Mouse (Mus musculus): ENCODE measurements at regions not wholly inside any gene's neighbourhood (a gene's known extent, or its start where the extent isn't known, plus 50 kb on each side); places are given as distances from the start of the nearest gene placed in this dataset.
A peak's percentile ranks its signal among the peaks of the same experiment; 100 is the strongest.
"Not testable (repeated sequence)": the region's sequence is repeated elsewhere in the genome, so short reads cannot be mapped to it uniquely, and the experiment has no call there.

- no peak for DNase-seq
These were observed 179.4 kb upstream of the Ube2e1 start for GRCm38 (mm10) chr14:18511094-18511493.

DNA sequence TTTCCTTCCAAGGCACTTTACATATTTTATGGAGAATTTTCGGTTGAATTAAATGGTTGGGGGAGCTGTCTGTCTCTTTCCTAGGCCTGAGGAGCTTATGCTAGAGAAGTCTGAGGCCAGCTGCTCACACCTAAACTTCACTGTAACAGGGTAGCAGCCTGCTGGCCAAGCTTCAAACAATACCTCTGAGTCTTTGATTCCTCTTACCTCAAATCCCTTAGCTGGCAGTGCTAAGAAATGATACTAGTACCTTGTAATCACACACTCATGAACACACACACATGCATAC, 176.6 kb upstream of the Ube2e1 start:
- no peak for DNase-seq

- no peak for DNase-seq
These were observed 176.1 kb upstream of the Ube2e1 start for GRCm38 (mm10) chr14:18507582-18508358.

GRCm38 (mm10) chr14:18506168-18506567, 174.5 kb upstream of the Ube2e1 start:
- peak; percentile 43 for DNase-seq

DNA sequence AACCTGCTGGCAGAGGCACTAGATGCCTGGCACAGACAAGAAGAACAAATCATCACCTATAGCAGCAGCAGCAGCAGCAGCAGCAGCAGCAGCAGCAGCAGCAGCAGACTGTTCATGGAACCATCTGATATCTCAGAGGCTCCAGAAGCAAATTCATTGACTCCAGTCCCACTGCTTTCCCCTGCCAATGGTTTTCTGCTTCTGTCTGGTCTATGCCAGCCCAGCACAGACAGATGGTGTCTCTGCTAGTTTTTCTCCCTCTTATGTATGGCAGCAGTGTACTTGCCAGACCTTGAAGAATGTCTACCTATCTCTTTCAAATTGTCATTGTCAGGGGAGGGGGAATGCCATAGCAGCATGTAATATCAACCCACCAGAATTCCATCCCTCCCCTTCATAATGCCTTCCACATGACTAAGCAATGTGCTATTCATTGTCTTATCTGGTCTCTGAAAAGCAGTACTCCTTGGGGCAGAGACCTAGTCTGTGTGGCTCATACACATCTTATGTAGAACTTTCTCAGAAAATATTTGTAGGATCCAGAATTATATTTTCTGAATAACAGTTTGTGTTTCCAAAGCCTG, 168.7 kb upstream of the Ube2e1 start:
- no peak for DNase-seq

- no peak for DNase-seq
These were observed 162.4 kb upstream of the Ube2e1 start for GRCm38 (mm10) chr14:18494048-18494447.

GRCm38 (mm10) chr14:18486132-18486800, 154.6 kb upstream of the Ube2e1 start:
- no peak for DNase-seq

DNA sequence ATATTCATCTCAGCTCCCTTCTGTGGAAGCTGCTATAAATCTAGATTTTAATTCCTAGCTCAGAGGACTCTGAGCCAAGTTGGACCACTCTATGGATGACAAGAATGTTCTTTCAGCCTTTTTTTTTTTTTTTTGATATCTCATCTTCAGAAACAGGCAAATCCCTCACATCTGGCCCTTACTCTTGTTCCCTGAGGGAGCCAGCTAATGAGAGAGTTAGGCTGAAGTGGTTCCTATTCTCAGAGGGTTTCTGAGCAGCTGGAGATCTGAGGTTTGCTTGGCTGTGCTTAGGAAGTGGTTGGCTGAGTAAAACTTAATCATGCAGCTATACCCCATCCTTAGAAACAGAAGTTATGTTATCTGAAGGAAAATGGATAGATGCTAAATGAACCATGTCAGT, 153.9 kb upstream of the Ube2e1 start:
- DNase-seq, result no peak

DNA sequence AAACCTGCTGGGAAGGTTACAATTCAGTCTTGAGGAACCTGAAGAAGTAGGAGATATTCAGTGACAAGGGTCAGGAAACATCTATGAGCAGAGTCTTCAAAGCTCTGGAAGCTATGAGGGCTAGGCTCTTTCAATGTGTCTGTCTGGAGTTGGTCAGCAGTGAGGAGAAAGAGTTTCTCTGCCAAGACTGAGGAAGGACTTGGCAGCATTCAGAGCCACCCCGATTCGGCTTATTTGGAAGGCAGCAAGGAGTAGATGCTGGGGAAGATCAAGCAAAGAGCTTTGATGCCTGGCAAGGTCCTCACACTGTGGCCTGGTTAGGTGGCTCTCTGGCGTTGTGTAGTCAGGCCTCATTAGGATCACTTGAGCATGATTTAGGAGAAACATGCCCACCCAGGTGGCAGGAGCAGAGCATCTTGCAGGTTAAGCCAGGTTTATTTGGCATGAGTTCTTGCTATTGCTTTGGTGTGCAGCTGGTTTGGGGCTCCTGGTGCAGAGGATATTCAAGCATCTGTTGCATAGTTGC, 145.2 kb upstream of the Ube2e1 start:
- DNase-seq, result no peak

GRCm38 (mm10) chr14:18468611-18469010, 137.0 kb upstream of the Ube2e1 start:
- peak; percentile 10 for DNase-seq

DNA sequence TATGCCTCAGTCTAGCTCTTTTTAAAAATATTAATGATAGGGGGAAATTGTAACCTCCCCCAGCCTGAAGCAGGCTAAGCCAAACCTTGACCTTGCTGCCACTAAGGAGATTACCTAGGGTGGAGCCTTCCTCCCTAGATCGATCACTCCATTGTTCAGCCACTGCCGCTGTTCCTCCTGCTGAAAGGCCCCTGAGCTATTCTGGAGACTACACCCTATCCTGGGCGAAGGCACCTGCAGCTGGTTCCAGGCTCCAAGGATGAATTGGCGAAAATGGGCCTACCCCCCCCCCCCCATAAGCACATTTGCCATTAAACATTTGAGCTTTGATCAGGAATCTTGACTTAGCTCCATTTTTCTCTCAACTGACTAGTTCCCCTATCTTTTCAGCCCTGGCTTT, 135.2 kb upstream of the Ube2e1 start:
- DNase-seq, result not testable (repeated sequence)

DNA sequence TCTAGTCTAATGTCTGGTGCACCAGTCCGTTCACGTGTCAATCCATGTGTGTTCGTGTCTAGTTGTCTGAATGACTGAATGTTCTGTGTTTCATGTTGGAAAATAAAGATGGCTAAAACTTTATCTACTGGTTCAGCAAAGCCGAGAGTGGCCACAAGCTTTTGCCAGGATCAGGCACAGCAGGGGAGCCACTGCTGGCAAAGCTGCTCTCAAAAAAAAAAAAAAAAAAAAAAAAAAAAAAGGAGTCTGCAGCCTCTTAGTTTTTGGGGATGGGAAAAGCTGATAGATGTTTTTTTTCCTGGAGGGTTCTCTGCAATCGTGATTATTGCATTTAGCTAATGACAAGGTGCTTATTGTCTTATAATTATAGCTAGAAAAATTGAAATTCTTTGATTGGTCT, 132.5 kb upstream of the Ube2e1 start:
- DNase-seq, result not testable (repeated sequence)

GRCm38 (mm10) chr14:18463230-18463873, 131.7 kb upstream of the Ube2e1 start:
- DNase-seq, result no peak

GRCm38 (mm10) chr14:18462381-18462780, 130.7 kb upstream of the Ube2e1 start:
- no peak for DNase-seq

- DNase-seq, result no peak
These were observed 117.0 kb upstream of the Ube2e1 start for GRCm38 (mm10) chr14:18448666-18449065.

GRCm38 (mm10) chr14:18444492-18444891, 112.8 kb upstream of the Ube2e1 start:
- peak; percentile 29 for DNase-seq

GRCm38 (mm10) chr14:18428968-18429367, 97.3 kb upstream of the Ube2e1 start:
- DNase-seq, result not testable (repeated sequence)

DNA sequence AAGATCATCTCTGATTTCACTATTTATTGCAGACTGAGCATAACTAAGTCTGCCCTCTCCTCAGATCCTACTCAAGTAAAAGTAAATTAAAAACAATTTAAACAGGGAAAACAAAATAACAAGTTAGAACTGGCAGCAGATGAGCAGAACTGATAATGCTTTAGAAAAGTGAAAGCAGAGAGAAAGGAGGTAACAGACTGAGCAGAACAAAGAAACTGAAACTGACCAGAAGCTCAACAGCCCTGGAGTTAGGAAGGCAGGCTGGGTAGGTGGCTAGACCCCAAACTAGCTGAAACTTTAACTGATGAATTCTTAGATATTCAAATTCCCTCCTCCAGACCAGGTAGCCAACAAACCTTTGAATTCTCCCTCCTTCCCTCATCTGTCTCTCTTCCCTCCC, 94.2 kb upstream of the Ube2e1 start:
- DNase-seq, result no peak

GRCm38 (mm10) chr14:18416839-18417238, 85.2 kb upstream of the Ube2e1 start:
- no peak for DNase-seq

- no peak for DNase-seq
These were observed 84.7 kb upstream of the Ube2e1 start for GRCm38 (mm10) chr14:18416319-18416718.

GRCm38 (mm10) chr14:18398953-18399352, 67.3 kb upstream of the Ube2e1 start:
- DNase-seq, result no peak

DNA sequence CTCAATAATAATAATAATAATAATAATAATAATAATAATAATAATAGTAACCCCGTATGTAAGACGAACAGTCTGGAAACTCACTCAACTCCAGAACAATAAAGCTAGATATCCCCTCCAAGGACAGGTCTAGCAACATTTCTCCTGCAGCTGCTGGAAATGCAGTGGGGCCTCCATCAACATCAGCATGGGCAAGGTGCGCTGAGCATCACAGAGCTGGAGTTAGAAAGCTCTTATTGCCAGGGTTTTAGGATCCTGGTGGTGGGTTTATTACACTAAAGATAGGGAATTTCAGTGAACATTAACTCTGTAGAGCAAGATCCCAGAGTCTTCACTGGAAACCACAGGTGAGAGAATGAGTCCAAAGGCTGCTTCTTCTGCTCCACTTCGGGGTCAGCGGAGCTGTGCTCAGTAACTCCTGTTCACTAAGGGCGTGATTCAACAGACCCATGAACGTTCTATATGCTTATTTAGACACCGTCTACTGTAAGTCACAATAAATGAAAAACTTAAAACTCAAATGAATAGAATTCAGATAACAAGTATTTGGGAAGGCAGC, 64.6 kb upstream of the Ube2e1 start:
- DNase-seq, result no peak

GRCm38 (mm10) chr14:18394071-18394745, 62.5 kb upstream of the Ube2e1 start:
- DNase-seq, result no peak

Data from kidney, postnatal 10 days (tissue).